Mouse (Mus musculus) ovary, postnatal 36 days (tissue): ENCODE measurements at regions not wholly inside any gene's neighbourhood (a gene's known extent, or its start where the extent isn't known, plus 50 kb on each side); places are given as distances from the start of the nearest gene placed in this dataset.

Experiments used
- DNase-seq: peaks from one replicate; pipeline ENCODE4 v3.0.0; 2022; ENCODE audit warnings: low spot score, mixed read lengths

GRCm38 (mm10) chrX:57784959-57785358, 237.5 kb upstream of the Zic3 start:
- DNase-seq: no peak

GRCm38 (mm10) chrX:57787615-57788014, 234.9 kb upstream of the Zic3 start:
- no peak for DNase-seq

GRCm38 (mm10) chrX:57797956-57798355, 224.5 kb upstream of the Zic3 start:
- no peak for DNase-seq

GRCm38 (mm10) chrX:57798394-57798793, 224.1 kb upstream of the Zic3 start:
- no peak for DNase-seq

- DNase-seq: peak; percentile 3
Observed at GRCm38 (mm10) chrX:57798869-57799268, 223.6 kb upstream of the Zic3 start.
